Mouse (Mus musculus): ENCODE measurements around the gene Ccdc33.

Ccdc33 gene

GRCm38 (mm10) chr9:58011552-58011951 lies 107.1 kb downstream of the Ccdc33 start:
- DNase-seq (ENCODE audit: extremely low spot score) = no peak

GRCm38 (mm10) chr9:58011027-58011426 lies 107.6 kb downstream of the Ccdc33 start:
- peak; percentile 31 for DNase-seq (ENCODE audit: extremely low spot score)

- no peak for DNase-seq (ENCODE audit: extremely low spot score)
Observed at GRCm38 (mm10) chr9:58009588-58009987, 109.0 kb downstream of the Ccdc33 start.

GRCm38 (mm10) chr9:58009015-58009362 lies 109.6 kb downstream of the Ccdc33 start:
- peak; percentile 57 for DNase-seq (ENCODE audit: extremely low spot score)

DNA sequence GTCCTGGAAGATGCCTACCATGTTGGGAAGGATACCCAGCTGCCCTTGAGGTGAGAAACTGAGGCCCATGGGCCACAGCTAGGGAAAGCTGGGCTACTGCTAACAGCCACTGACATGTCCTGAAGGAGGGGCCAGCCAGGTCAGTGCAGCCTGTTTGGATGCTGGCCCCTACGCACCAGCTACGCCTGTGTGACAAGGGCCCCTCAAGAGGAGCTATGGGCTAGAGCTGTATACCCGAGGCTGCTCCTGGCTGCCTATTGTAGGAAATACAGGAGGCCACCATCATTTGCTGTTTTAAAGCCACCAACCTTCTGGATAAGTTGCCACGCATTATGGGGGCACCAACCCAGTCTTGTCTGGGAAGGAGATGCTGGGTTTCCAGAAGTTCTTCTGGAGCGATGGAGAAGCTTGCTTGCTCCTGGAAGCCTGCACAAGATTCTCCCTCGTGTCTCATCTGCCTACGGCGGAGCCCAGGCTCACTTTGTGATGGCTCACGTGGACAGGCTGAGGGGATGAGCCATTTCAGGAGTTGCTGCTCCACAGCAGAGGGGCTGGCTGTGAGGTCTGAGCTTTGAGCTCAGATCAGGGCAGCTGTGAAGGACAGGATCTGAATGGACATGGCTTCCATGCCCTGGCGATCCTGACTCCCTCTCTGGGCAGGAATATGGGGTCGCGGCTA lies 110.1 kb downstream of the Ccdc33 start:
- DNase-seq (ENCODE audit: extremely low spot score) = no peak

- DNase-seq (ENCODE audit: extremely low spot score) = no peak
Observed at GRCm38 (mm10) chr9:58005753-58006461, 112.7 kb downstream of the Ccdc33 start, which contains the start of gene Cyp11a1. Gene Cyp11a1, plus strand, starts transcription at chr9:58006411.

GRCm38 (mm10) chr9:58003272-58003671 lies 115.4 kb downstream of the Ccdc33 start:
- no peak for DNase-seq (ENCODE audit: extremely low spot score)

DNA sequence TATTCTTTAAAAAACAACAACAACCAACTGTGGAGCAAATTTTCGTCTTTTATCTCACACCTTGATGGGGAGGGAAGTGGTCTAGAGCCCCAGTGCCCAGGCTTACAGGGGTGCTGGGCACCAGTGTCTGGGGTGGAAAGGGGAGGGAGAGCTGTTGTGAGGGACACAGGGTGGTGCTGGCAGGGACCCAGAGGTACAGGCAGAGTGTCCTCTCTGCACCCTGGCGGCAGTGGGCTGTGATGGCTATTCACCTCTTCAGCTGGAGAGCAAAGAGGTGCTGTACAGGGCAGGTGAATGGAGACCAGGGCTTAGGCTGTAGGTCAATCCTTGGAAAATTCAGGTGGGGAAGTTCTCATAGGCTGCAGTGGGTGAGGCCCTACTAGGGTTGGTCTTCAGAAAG lies 118.9 kb downstream of the Ccdc33 start:
- no peak for DNase-seq (ENCODE audit: extremely low spot score)

DNA sequence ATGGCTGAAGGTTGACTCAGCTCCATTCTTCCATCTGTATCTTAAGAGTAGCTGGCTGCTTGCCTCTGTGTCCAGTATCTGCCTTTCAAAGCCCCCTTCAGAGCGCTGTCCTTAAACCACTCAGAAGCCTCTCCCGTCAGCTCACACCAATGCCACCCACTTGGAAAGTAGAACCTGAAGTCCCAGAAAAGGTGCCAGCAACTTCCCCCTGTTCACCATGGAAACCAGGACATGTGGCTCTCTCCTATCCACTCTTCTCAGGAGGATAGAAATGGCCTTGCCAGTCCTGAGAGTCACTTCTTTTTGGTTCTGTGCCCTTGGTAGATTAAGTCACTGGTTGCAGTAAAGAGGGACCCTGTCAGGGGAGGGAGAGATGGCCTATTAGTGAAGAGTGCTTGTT lies 119.9 kb downstream of the Ccdc33 start:
- no peak for DNase-seq (ENCODE audit: extremely low spot score)

DNA sequence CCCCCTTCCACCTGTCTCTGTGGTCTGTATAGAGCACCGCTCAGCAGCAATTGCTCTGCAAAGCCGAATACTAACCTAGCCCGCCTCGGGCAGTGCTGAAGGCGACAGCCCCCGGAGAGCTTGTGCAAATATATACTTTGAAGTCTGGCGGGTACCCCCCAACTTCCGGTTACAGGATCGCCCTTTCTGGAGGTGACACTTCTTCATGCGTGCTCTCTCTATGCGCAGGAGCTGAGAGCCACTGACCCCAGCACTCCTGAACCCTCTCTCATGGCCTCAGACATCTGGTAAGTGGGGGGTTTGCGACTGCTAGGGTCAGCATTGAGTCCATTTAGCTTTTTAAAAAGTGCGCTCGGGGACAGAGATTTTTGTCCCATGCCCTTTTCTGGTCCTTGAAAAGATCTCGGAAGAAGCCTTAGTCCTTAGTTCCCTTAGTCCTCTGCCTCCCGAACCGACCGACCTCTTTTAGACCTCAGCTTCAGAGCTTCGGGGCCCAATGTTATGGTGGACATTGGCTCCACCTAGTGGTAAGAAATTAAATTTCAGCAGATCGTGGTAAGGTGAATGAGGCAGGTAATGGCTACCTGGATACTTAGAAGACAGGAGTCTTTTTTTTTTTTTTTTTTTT lies 120.5 kb downstream of the Ccdc33 start:
- peak; percentile 77 for DNase-seq (ENCODE audit: extremely low spot score)

GRCm38 (mm10) chr9:57997511-57998031 lies 121.1 kb downstream of the Ccdc33 start:
- no peak for DNase-seq (ENCODE audit: extremely low spot score)

DNA sequence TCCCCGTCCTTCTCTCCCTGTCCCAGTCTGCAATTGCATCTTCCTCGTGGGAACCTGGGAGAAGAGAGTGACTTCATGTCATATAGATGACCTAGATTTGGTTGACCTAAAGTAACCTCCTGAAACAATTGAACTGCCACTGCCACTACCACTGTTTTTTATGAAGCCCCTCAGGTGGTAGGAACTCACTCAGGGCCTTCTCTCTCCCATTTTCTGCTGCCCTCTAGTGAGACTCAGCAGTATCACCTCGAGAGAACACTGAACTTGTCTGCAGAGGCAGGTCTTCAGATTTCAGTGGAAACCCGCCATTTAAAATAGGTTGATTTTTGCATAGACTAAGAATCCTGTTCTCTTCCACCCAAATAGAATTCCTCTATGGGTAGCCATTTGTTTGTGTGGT lies 123.3 kb downstream of the Ccdc33 start:
- DNase-seq (ENCODE audit: extremely low spot score) = peak; percentile 40

- DNase-seq (ENCODE audit: extremely low spot score) = no peak
Observed at GRCm38 (mm10) chr9:57992781-57993591, 125.6 kb downstream of the Ccdc33 start.

DNA sequence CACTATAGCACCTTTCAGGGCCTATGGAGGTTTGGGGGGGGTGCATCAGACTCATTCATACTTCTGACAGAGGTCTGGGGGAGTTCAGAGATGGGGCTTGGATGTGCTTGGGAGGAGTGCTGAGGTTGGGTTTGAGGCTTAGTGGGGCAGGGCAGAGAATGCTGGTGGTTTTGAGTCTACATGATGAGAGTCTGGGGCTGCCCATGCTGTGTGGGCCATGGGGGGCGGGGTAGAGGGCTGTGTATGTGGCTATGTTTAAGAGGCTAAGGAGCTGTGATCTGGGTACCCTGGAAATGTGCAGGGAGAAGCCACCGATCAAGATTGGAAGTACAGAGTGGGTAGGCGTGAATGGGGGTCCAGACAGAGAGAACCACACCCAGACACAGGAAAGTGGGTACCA lies 126.6 kb downstream of the Ccdc33 start:
- no peak for DNase-seq (ENCODE audit: extremely low spot score)

DNA sequence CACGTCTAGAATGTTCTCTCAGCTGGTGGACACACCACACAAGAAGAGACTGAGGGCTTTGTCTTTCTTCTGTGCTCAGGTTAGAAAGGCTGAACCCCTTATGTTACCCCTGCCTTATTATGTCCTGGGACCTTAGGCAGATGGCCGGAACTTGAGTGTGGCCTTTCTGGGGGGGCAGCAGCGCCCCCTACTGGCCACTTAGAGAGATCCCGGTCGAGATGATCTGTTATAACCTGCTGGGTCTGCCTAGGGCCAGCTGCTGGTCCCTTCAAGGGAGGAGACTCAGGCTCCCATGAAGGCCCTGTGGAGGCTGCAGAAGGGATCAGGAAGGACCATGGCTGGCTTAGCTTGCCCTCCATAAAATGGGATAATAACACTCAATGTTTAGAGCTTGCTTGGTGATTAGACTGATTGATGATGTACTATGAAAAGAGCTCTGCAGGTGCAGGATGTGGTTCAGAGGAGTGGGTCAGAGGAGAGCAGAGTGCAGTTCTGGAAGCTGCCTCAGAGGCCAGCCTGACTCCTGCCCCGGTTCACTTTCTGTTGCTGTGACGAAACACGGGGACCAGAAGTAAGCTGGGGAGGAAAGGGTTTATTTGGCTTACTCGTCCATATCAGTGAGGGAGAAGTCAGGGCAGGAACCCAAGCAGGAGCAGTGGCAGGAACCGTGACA lies 128.0 kb downstream of the Ccdc33 start:
- DNase-seq (ENCODE audit: extremely low spot score) = peak; percentile 40

DNA sequence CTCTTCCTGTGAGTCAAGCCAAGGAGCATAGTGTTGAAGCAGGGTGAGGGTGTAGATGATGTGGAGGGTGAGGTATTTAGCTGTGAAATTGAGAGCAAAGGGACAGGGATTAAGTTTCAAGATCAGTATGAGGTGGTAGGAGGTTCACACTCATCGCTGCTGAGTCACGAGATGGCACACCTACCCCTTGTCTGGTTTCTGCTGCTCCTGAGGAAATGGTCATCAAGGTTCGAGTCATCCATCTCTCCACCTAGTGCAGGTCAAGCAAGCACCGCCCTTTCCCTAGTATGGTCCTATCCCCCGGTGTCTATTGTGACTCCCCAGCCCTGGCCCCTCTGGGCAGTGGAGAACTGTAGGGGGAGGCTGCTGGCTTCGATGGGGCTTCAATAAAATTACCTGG lies 129.3 kb downstream of the Ccdc33 start:
- no peak for DNase-seq (ENCODE audit: extremely low spot score)

GRCm38 (mm10) chr9:57988098-57988497 lies 130.5 kb downstream of the Ccdc33 start:
- no peak for DNase-seq (ENCODE audit: extremely low spot score)

GRCm38 (mm10) chr9:57986293-57986692 lies 132.3 kb downstream of the Ccdc33 start:
- DNase-seq (ENCODE audit: extremely low spot score) = no peak

- no peak for DNase-seq (ENCODE audit: extremely low spot score)
Observed at GRCm38 (mm10) chr9:57985304-57985703, 133.3 kb downstream of the Ccdc33 start.

- no peak for DNase-seq (ENCODE audit: extremely low spot score)
Observed at GRCm38 (mm10) chr9:57980570-57980969, 138.1 kb downstream of the Ccdc33 start.

DNA sequence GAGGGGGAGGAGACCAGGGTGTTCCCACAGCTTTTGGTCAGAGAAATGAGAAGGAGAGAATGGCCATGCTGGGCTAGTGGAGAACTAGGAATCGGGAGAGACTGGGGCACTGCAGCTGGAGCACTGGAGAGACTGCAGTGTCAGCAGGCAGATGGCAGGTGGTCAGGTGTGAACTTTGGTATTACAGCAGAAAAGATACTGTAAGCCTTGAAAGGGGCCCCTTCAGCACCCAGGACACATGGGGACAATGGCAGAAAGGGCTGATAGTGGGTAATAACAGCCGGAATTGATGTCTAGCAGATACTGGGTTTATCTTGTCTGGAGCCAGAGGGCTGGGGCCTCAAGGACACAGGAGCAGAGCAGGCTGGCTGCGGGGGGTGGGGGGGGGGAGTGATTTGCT lies 139.8 kb downstream of the Ccdc33 start:
- no peak for DNase-seq (ENCODE audit: extremely low spot score)

All from embryo, embryonic 9.5 days (tissue).